Mouse (Mus musculus): ENCODE data around the gene Ccdc34.
"Not testable (repeated sequence)": the region's sequence is repeated elsewhere in the genome, so short reads cannot be mapped to it uniquely, and the experiment has no call there.

Ccdc34 gene

DNA sequence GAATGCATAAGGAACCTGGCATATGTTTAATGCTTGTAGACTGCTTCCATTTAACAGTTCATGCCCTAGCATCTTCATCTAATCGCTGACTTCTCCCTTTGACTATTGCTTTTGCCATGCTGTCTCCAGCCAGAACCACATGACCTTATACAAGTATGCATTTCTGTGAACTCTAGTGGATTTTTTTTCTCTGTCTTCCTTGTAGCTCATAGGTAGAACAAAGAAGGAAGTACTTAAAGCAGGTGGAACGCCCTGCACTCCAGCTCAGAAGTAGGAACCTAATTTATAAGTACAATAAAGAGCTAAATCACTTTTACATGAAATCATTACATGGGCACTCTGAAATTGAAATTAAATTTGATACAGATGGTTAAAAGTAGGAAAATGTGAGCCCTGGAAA lies 65.4 kb downstream of the Ccdc34 start:
- no peak for DNase-seq

DNA sequence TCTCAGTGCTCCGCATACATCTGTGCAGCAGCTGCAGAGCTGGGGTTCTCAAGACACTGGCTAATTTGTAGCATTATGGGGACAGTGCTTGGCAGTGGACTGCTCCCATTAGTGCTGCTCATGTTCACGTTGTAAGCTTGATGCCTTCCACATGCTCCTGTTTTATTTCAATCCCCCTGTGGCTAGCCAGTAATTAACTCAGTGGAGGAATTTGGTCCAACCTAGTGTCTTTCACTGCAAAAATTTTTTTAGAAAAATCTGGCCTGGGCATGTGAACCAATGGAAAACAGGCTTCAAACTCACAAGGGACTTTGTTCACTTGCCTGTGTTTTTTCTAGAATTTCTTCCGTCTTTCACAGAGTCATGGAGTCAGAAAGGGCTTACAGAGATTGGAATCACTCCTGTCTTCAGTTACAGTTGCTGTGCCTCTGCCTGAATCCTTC lies 68.1 kb downstream of the Ccdc34 start:
- DNase-seq: no peak

DNA sequence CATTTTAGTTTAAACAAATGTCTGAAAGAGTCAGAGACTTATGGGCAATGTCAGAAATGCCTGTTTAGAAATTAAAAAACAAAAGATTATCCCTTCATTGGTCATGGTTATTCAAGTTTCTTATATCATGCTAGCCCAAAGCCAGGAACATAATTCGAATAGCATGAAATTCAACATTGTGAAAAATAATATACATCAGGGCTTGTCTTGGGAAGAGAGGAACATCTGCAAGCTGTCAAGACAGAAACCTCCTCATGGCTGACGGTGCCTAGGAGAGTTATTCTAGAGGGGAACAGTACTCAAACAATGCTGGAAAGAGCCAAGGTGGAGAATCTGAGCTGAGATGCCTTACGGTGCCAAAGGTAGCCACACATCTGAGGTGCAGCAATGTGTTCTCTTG lies 96.5 kb downstream of the Ccdc34 start:
- DNase-seq: no peak

DNA sequence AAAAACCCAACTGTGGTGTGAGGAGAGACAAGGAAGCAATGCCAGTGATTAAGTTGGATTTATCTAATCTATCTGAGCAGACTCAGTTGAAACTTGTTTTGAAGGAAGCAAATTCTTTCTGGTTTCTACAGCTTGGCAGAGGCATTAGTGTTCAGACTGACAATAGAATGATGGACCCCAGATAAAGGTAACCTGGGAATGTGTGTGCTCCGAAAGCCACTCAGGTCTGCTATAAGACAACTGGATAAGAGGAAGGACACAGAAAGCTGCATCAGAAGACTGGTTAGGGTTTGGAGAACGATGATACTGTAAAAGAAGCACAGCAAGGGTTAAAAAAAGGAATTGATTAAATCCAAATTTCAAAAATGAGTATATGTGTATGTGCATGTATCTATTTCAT lies 111.8 kb downstream of the Ccdc34 start:
- DNase-seq: no peak

DNA sequence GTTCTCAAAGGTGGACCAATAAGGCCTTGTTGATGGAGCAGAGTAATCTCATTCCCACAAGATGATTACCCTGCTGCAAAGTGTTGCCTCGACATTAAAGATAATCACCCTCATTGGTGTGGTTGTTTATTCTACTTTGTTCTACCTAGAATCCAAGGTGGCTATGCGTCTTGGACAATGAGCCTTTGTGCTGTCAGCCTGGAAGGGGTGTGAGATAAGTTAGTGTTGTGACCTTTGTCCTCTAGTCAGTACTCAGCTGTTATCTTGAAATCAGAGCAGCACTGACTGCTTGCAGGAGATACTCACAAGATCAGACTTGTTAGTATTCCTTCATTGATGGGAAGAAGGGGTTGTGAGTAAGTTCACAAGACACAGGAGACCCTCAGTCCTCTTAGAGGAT lies 114.0 kb downstream of the Ccdc34 start:
- DNase-seq: no peak

DNA sequence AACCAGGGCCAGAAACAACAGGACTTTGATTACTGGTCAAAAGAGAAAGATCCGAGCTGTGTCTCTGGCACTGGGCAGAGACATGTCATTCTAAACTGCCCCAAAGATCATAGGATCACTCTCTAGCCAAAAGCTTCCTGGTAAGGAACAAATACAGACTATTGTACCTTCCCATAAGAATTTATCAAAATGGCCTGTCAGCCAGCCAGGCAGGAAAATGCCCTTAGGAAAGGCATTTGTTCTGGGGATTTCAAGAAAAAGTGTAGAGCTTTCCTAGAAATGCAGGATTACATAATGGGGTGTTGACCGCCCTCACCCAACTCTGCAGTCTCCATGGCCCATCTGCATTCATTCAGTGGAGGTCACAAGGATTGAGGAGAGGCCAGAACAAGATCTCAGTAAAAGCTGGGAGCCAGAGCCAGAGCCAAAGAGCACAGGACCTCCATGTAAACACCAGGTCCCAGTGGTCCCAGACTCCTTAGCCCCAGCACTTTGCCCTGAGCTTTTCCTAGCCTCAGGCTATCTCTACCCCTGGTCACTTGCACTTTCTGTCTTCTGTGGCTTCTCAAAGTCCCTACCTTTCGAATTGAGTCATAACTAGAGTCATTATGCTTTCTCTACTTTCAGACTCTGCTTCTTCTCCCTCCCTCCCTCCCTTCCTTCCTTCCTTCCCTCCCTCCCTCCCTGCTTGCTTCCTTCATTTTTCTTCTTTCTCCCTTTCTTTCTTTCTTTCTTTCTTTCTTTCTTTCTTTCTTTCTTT lies 115.9 kb downstream of the Ccdc34 start:
- DNase-seq: no peak

DNA sequence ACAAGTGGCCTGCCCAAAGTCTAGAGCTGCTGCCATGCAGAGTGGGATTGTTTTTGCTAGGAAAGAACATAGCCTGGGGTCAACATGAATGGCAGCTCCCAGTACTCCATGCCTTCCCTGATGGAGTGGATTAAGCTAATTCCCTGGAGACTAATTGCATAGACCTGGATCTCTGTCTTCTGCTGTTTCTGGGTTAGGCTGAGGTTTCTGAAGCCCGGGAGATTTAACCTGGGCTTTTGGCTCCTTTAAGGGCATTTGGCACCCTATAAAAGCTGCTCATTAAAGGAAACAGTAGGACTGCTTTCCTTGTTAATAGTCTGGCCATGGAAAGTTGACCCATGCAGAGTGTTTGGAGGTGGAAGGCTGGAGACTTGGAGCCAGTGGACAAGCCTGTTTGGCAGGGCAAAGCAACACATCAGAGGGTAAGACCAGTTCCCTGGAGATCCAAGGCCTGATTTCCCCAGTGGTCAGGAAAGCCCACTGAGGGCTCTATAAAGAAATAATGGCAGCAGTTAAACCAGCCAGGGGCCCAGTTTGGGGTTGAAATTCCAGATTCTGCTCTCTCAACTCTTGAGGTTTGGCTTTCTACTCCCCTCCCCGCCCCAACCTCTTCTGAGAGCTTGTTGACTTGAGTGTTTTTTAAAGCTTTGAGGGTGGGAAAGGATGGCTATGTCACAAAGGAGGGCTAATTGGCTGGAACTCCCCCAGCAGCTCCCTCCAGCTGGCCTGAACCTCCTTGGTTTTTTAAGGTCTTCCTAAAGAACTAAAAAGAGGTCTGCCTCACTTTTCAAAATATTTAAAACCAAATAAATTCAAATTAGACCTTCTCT lies 117.4 kb downstream of the Ccdc34 start:
- no peak for DNase-seq

DNA sequence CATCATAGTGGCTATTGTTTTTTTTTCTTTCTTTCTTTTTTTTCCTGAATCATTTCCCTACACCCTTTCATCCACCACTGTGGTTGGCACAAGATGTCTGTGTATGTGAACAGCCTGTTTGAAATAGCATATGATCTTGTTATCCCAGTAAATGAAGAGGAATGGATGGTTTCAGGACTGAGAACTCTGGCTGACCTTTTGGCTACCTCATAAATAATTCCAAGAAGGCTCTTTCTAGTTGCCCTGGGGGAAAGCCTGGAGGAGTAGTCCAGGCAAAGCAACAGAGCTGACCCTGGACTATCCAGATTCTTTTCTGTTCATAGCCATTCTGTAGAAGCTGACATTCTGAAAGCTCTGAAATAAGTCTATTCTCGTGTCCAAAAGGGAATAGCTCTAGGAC lies 119.7 kb downstream of the Ccdc34 start:
- DNase-seq: no peak

DNA sequence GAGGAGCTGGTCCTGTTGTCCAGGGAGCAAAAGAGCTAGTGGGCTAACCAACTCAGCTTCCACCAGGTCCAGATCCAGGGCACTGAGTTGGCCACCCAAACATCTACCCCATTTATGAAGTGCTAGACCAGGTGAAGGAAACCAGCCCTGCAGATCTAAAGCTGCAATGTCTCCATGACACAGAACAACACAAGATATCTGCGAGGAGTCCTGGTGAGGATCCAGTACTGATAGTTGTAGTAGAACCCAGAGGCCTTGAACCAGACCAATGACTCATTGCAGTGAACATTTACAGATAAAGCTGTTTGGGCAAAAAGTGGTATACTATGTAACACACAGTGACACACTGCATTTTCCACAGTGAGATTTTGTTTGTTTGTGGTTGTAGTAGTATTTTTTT lies 120.5 kb downstream of the Ccdc34 start:
- no peak for DNase-seq

DNA sequence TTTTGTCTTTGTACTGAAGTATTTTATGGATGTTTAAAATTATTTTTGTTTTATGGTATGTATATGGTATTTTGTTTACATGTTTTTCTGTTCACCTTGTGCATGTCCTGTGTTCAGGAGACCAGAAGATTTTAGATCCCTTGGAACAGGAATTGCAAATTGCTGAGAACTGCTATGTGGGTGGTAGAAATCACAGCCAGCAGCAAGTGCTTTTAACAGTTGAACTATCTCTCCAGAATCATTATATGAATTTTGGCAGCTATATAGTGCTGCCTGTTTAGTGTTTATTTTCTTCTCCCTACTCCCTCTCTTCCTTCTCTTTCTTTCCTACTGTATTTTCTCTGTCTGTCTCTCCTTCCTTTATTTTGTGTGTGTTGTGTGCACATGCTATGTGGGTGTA lies 130.4 kb downstream of the Ccdc34 start:
- DNase-seq: not testable (repeated sequence)

DNA sequence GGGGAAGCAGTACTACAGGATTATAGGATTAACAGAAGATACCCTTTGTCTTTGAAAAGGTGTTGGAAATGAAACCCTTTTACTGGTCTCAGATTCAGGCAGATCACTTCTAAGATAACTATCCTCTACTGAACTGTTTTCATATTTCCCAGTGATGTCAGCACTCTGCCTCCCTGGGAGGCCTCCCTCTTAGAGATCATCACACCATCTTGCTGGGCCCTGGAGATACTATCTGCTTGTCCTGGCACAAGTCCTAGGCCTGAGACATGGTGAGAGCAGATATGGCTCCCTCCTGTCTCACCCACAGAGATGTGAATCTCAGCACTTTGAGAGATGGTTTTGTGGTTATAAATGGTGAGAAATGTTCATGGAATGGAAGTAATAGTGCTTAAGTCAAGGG lies 131.6 kb downstream of the Ccdc34 start:
- no peak for DNase-seq

DNA sequence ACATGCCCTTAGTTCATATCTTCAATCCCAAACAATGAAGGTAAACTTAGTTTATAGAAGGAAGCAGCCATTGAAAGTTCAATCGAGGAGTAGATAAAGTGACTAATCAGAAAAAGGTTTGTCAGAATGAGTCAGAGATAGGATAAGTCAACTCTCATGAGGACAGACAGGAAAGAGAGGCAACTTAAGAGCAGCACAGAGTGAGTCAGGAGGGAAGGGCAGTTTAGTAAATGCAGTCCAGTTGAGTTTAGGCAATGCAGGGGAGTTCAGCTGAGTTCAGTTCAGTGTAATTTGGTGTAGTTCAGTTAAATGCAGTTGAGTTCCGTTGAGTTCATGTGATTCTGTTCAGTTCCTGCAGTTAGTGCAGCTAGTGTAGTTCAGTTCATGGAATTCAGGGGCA lies 138.7 kb downstream of the Ccdc34 start:
- DNase-seq: no peak

DNA sequence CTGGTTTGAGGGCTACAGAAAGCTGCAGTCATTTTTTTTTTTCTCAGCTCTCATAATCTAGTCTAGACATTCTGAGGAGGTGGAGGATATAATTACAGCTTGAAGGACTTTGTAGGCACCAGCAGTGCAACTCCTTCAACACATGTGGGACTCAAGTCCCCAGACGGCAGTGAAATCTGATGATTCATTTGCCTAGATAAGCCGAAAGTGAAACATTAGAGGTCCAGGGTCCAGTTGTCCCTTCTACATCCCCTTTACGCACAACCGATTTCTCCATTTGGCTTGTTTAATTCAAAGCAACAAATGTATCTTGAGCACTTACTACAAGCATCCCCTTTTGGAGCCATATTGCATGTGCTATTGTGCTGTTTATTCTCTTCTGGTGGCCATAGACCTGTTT lies 147.4 kb downstream of the Ccdc34 start:
- no peak for DNase-seq

DNA sequence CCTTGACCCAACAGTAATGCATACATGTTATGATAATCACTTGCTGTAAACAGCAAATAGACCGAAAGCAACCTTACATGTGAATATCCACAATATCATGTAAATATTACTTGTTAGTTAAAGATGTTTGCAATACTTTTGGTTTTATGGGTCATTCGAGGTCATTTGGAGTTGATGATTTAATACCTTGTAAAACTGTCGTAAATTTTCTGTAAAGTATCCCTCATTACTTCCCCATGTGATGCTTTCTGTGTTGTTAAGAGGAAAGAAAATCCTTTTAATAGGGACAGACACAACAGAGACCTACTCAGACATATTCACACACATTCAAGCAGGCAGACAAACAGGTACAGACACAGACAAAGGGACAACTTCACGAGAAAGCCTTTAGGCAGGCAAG lies 150.1 kb downstream of the Ccdc34 start:
- no peak for DNase-seq

DNA sequence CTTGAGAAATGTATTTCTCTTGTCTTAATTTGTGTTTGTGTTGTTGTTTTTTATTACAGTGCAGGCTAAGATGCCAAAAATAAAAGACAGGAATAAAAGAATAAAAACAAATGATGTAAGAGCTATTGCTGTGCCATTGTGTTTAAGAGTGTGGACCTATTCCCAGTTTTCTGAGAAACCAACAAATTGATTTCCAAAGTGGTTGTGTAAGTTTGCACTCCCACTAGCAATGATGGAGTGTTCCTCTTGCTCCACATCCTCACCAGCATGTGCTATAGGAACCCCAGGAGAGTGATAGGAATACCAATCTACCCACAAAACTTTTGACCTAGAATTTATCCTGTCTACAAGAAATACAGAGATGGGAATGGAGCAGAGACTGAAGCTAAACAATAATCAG lies 150.7 kb downstream of the Ccdc34 start:
- DNase-seq: no peak

DNA sequence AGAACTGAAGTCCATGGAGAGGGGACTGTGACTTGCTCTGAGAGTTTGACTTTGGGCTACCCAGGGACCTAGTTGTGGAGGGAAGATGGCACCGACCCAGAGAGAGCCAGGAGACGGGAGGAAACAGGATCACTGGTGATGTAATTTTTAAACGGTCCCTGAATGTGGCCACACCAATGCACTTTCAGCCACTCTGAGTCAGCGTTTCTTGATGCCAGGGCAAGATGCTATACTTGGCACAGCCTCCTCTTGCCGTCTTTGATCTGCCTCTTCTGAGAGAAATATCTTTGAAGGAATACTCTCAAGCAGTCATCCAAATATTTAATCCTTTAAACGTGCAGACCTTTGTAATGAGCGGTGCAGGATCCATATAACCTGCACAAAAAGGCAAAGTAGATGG lies 154.8 kb downstream of the Ccdc34 start:
- peak; percentile 62 to 65 for DNase-seq

DNA sequence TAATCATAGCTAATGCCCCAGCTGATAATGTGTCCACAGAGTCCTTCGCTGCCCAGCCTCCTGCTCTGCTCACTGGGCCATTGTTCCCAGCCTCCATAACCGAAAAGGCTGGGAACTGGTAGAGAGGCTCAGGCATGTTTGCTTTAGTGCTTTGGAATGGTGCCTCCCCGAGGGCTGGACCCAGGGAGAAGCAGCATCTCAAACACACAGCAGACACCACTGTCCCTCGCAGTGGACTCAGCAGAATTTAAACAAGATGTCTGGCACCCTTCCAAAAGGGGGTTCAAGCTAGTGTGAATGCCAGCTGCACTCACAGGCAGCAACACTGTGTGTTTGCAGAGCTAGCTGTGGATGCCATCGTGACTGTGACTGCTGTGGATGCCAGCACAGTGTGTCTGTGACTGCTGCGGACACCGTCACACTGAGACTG lies 156.2 kb downstream of the Ccdc34 start:
- DNase-seq: peak; percentile 65 to 76

DNA sequence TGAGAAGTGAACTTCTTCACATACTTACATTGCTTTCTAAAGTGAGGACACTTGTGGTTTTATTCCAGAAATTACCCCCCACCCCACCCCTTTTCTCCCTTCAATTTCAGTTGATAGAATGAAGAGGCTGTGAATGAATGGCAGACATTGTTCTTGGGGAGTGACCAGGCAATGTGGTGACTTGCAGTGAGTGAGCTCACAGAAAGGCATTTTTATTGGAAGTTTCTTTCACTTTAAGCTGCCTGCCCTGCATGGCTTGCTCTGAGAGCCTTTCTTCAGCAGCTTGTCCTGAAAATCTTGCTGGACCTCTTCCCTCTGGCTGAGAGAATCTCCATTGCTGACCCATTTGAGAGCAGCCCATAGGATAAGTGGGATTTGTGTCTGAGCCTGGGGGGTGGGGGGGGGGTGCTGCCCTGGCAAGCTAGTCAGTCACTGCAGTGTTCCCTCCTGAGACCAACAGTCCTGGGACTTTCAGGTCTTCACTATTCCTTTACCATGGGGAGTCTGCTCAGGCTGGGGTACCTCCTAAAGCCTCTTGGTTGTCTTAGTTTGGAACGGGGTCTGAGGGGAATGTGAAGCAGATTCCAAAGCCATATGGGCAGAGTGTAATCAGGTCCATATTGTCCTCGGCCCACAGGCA lies 159.3 kb downstream of the Ccdc34 start:
- DNase-seq: no peak

DNA sequence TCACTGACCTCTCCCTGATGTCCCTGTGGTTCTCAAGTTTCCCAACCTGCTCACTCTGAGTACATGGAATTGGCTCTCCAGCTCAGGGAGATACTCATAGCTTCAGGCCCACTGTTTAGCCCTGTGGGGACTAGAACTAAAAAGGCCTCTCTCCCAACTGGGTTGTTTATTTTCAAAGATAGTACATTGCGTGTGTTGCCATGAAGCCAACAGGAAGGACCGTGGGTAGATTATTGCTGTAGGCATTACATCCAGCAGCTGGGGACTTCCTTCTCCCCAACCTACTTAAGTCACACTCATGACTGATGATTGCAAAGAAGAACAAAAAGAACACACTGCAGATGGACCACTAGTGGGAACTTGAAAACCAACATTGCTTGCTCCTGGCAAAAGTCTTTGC lies 159.8 kb downstream of the Ccdc34 start:
- DNase-seq: peak in 1 of 2 experiments; percentile 15

DNA sequence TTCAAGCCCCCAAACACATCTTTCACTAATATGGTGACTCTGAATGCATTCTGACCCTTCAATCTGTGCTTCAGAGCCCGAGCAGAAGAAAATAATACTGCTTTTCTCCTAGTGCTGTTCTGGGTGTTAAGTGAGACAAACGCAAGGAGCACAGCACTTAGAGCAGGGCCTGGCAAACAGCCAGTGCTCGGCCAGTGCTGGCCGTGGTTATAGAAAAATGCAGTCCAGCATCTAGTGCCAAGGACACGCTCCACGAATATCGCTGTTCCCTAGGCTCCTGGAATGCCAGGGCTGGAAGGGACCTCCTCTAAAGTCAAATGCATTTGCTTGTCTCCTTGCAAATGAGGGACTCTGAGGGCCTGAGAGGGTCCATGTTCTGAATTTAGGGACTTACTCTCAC lies 160.3 kb downstream of the Ccdc34 start:
- DNase-seq: peak; percentile 79 to 83

DNA sequence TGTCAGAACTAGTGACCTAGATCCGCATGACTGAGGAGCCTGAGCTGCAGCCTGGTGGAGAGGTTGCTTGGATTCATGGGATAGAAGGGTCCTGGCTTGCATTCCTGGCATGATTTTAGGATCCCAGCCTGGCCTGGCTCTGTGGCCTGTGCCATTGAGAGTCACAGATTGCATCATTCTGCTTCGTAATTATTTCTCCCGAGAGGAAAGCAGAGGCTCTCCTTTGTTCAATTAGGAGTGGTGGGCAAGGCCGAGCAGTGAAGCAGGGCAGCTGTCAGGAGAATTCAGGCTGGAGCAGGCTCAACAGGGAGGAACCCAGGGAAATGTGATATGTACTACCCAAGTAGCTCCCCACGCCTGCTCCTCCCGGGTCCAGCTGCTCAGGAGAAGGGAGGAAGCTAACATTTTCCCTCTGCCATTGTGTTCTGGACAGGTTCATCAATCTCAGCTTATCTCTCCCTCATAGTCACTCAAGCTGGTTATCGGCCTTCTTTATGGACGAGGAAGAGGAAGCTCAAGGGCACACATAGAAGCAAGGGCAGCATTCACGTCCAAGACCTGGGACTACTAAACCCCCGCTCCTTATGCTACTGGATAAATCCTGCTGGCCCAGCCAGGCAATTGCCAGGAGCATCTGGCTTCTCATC lies 162.2 kb downstream of the Ccdc34 start:
- peak; percentile 87 to 88 for DNase-seq

DNA sequence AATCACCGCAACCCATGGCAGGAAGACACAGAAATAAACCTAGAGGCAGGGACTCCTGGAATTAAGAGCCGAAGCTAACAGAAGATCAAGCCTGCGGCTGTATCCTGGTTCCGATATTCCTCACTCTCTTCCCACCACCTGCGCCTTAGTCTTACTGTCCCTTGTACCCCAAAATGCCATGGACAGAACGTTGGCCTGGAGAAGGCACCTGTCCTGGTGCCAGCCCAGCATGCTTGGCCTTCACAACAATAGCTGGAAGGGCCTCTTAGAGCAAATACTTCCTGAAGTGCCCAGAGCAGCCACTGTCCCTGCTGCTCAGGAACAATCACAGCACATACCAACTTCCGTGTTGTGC lies 162.7 kb downstream of the Ccdc34 start:
- peak; percentile 75 to 79 for DNase-seq

DNA sequence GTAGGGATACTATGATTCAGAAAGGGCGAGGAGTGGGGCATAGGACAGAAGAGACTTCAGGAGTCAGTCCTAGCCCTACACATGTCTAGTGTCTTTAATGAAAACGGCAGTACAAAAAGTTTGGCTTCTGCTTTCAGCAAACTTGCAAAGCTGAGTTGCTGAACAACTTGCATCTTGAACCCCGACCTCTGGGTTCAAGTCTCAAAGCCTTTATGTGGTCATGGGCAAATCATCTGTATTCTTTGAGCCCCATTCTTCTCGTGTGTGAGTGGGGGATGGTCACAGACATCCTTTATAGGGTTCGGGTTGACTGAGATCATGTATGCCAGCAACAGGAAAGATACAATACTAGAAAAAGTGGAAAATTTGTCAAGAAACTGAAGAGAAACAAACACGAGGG lies 164.0 kb downstream of the Ccdc34 start:
- DNase-seq: no peak
